Mouse (Mus musculus): ENCODE results near the gene Morc1.

DNA sequence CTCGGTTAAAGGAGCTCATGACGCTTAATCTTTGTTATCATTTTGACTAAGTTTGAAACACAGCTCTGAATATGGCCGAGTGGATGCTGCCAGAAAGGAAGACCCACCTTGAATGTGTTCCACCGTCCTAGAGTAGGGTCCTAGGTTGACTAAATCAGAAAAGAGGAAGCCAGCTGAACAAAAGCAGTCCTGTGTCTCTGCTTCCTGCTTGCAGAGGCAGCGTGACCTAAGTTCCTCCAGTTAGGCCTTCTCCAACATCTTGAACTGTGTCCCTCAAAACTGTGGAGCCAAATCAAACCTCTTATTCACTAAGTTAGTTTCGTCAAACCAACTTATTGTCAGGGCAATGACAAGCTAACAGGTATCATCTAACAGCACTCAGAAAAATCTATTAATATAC lies 201.3 kb downstream of the Morc1 start:
- TF ChIP-seq TCF12 (IDR thresholded peaks at IDR 0.05; ENCODE audit: insufficient read depth, poor library complexity, severe bottlenecking) (no peak), MAX (IDR thresholded peaks at IDR 0.05; ENCODE audit: low read depth) (no peak), POLR2AphosphoS2 (IDR thresholded peaks at IDR 0.05; ENCODE audit: insufficient read length, low read depth) (no peak), POLR2A (IDR thresholded peaks at IDR 0.05; ENCODE audit: insufficient read length, low read depth) (no peak), USF1 (IDR thresholded peaks at IDR 0.05; ENCODE audit: low read depth) (no peak), MYOD1 (IDR thresholded peaks at IDR 0.05; ENCODE audit: control insufficient read depth in 1 of 3, insufficient read length in 2 of 3, low read depth in 2 of 3) (no peak), CEBPB (IDR thresholded peaks at IDR 0.05; ENCODE audit: insufficient read depth, poor library complexity, severe bottlenecking) (no peak), SRF (IDR thresholded peaks at IDR 0.05; ENCODE audit: control insufficient read depth, insufficient read length, low read depth) (no peak), MYOG (IDR thresholded peaks at IDR 0.05; ENCODE audit: control insufficient read depth in 1 of 3, insufficient read depth in 1 of 3, insufficient read length in 2 of 3, low read depth in 2 of 3) (no peak), E2F4 (IDR thresholded peaks at IDR 0.05; ENCODE audit: insufficient read depth) (no peak), REST (IDR thresholded peaks at IDR 0.05; ENCODE audit: insufficient read depth, insufficient read length) (no peak), TCF3 (IDR thresholded peaks at IDR 0.05; ENCODE audit: insufficient read length, low read depth) (no peak)
